Mouse (Mus musculus) mammary gland, adult 2 months (tissue): Measurements from ENCODE around the gene Olfr92. TPM values are rescaled to one million over a fixed set of nuclear protein-coding genes. Genes with fewer than 3 reads are reported as not detected.

Experiments used
- polyA plus RNA-seq: library from polyadenylated mRNA; depleted of rRNA; stranded (reverse); fragments of >200 nt; gene quantifications from 2 replicates; pipeline ENCODE4 v1.2.3, GENCODE M21; 2012; ENCODE audit warnings: low replicate concordance; rRNA removed

Gene Olfr92
- not detected in 2 replicates for polyA plus RNA-seq

DNA sequence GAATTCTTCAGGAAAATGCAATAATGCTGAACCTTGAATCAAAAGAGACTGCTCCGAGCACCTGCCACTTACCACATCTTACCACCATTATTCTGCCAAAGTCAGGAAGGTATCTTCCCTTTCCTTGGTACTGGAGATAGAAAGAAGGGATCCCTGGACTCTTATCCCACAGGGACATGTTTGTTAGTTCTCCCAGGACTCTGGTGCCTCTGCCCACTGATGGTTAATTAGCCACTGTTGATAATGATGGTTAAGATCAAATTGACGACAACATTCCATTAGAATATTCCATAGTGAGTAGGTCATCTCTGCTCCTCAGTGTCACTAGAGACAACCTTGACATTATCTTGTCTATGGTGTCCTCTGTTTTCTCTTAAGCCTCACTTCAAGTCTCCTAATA lies at the start of gene Olfr92:
Gene Olfr92 (minus strand): TSS at position 101 of the 400 bp plus-strand sequence.

DNA sequence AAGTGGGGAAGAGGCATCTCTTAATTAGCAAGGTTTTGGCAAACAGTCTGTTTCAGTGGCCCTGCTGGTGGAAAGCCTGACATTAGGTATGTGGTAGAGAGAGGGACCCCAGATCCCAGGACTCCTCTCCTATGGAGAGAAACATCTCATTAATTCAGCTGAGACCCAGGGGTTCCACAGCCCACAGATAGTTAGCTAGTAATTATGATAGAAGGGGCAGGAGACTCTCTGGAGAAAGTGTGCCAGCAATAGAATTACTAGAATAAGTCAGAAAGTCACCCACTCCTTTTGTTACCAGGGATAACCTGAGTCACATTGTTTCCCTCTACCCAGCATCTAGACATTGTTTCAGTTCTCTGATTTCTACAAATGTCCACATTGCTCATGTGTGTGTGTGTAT lies 41.5 kb upstream of the Olfr92 start, which contains the start of gene Olfr93:
Gene Olfr93 (minus strand): TSS at position 101 of the 400 bp plus-strand sequence.

DNA sequence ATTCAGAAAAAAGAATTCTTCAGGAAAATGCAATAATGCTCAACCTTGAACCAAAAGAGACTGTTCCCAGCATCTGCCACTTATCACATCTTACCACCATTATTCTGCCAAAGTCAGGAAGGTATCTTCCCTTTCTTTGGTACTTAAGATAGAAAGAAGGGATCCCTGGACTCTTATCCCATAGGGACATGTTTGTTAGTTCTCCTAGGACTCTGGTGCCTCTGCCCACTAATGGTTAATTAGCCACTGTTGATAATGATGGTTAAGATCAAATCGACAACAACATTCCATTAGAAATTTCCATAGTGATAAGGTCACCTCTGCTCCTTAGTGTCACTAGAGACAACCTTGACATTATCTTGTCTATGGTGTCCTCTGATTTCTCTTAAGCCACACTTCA lies 21.7 kb downstream of the Olfr92 start, which contains the start of gene Olfr91:
Gene Olfr91 (minus strand): TSS at position 101 of the 400 bp plus-strand sequence.

DNA sequence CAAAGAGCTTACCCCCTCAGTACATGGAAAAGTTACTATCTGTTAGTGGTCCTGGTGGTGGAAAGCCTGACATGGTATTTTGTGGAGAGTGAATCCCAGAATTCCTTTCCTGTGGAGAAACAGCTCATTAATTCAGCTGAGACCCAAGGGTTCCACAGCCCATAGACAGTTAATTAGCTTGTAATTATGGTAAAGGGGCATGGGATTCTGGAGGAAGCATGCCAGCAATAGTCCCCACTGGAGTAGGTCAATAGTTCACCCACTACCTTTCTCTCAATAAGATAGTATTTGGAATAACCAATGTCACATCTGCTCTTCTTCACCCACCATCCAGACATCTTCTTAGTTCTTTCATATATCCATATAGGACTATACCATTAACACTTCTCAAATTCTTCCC lies 31.5 kb downstream of the Olfr92 start, which contains the start of gene Olfr90:
Gene Olfr90 (minus strand): TSS at position 101 of the 400 bp plus-strand sequence.

Other genes with a start within 250 kb of the Olfr92 start
- gene Trim40, start 230.0 kb downstream of the Olfr92 start, polyA plus RNA-seq = 0.07 TPM in 1 of 2 replicates, not detected in the other
- gene Trim31, start 222.0 kb downstream of the Olfr92 start, polyA plus RNA-seq = not detected in 2 replicates
- 5.6 and 7.9 TPM in 2 replicates for gene Rnf39, start 177.2 kb downstream of the Olfr92 start, polyA plus RNA-seq
- gene Ppp1r11, start 168.3 kb downstream of the Olfr92 start, polyA plus RNA-seq = 36.0 and 37.2 TPM in 2 replicates
- gene Znrd1, start 161.5 kb downstream of the Olfr92 start, polyA plus RNA-seq = 19.6 and 23.2 TPM in 2 replicates
- 0.75 and 3.1 TPM in 2 replicates for gene Znrd1as, start 161.5 kb downstream of the Olfr92 start, polyA plus RNA-seq
- gene 2410137M14Rik, start 138.9 kb downstream of the Olfr92 start, polyA plus RNA-seq = not detected in 2 replicates
- 0.14 and 0.27 TPM in 2 replicates for gene H2-M5, start 130.6 kb downstream of the Olfr92 start, polyA plus RNA-seq
- 1.8 and 3.7 TPM in 2 replicates for gene Zfp57, start 118.9 kb downstream of the Olfr92 start, polyA plus RNA-seq
- gene Mog, start 96.7 kb downstream of the Olfr92 start, polyA plus RNA-seq = 0.06 TPM in 1 of 2 replicates, not detected in the other
- gene Gabbr1, start 74.1 kb downstream of the Olfr92 start, polyA plus RNA-seq = 29.6 and 40.7 TPM in 2 replicates
- not detected in 2 replicates for gene Olfr90, start 31.6 kb downstream of the Olfr92 start, polyA plus RNA-seq
- not detected in 2 replicates for gene Olfr91, start 21.8 kb downstream of the Olfr92 start, polyA plus RNA-seq
- not detected in 2 replicates for gene Olfr93, start 41.4 kb upstream of the Olfr92 start, polyA plus RNA-seq
- 4.3 and 5.8 TPM in 2 replicates for gene Ubd, start 73.8 kb upstream of the Olfr92 start, polyA plus RNA-seq
- not detected in 2 replicates for gene Olfr94, start 80.9 kb upstream of the Olfr92 start, polyA plus RNA-seq
- gene Olfr95, start 93.0 kb upstream of the Olfr92 start, polyA plus RNA-seq = not detected in 2 replicates
- gene Olfr96, start 100.1 kb upstream of the Olfr92 start, polyA plus RNA-seq = not detected in 2 replicates
- gene Olfr97, start 117.2 kb upstream of the Olfr92 start, polyA plus RNA-seq = not detected in 2 replicates
- gene Olfr98, start 143.7 kb upstream of the Olfr92 start, polyA plus RNA-seq = not detected in 2 replicates
- gene H2-M3, start 150.1 kb upstream of the Olfr92 start, polyA plus RNA-seq = 16.8 and 24.2 TPM in 2 replicates
- not detected in 2 replicates for gene Olfr99, start 163.4 kb upstream of the Olfr92 start, polyA plus RNA-seq
- not detected in 2 replicates for gene Olfr101, start 184.2 kb upstream of the Olfr92 start, polyA plus RNA-seq
- not detected in 2 replicates for gene Olfr102, start 197.0 kb upstream of the Olfr92 start, polyA plus RNA-seq
- gene Olfr103, start 219.6 kb upstream of the Olfr92 start, polyA plus RNA-seq = not detected in 2 replicates
- not detected in 2 replicates for gene Olfr104-ps, start 239.5 kb upstream of the Olfr92 start, polyA plus RNA-seq